Mouse (Mus musculus) lung, adult 2 months (tissue): ENCODE measurements around the gene Rasal2. TPM values are rescaled to one million over a fixed set of nuclear protein-coding genes. Genes with fewer than 3 reads are reported as not detected.
"Not testable (repeated sequence)": the region's sequence is repeated elsewhere in the genome, so short reads cannot be mapped to it uniquely, and the experiment has no call there.

ENCODE experiments used
- DNase-seq: peaks from one replicate; pipeline ENCODE4 v3.0.0; 2022
- H3K4me1 ChIP-seq: fragments of 200-500 bp; 2 replicates; pipeline ENCODE4 v1.6.1; 2011; ENCODE audit warnings: low read length; ENCODE audit not compliant: control insufficient read depth, insufficient read depth
- H3K4me3 ChIP-seq: fragments of 200-500 bp; replicated peaks from 2 replicates; pipeline ENCODE3; 2011; ENCODE audit warnings: low read depth, mild to moderate bottlenecking, control low read depth, low read length; ENCODE audit errors: extremely low read depth
- CTCF ChIP-seq: fragments of 200-500 bp; IDR thresholded peaks from 2 replicates; pipeline ENCODE4 v1.5.1; 2011; ENCODE audit warnings: mild to moderate bottlenecking, low read length, control low read depth; ENCODE audit not compliant: insufficient read depth
- POLR2A ChIP-seq: fragments of 200-500 bp; IDR thresholded peaks from 2 replicates; pipeline ENCODE4 v1.6.1; 2011; ENCODE audit warnings: low read depth, mild to moderate bottlenecking, control low read depth, low read length, borderline replicate concordance; ENCODE audit errors: extremely low read depth
- WGBS: fragments of 180-500 bp; shearing (Covaris S2); methylation state at CpG from one replicate; pipeline ENCODE4 v1.1.7; 2018; 5-methylcytosine and 5-hydroxymethylcytosine counted together
- polyA plus RNA-seq: library from polyadenylated mRNA; depleted of rRNA; stranded (reverse); fragments of >200 nt; gene quantifications from 2 replicates; pipeline ENCODE4 v1.2.3, GENCODE M21; 2012

Gene Rasal2
- polyA plus RNA-seq, 1 experiment, result 10.4 TPM

GRCm38 (mm10) chr1:157255776-157256175 is 156.6 kb downstream of the Rasal2 start:
- 88% methylated on average over 1 of the region's 1 CpGs for WGBS
- Histone ChIP-seq H3K4me3 (no peak overlapping the region), H3K4me1 (no peaks in the 10 kb centered on the region)
- no peak for DNase-seq
- TF ChIP-seq POLR2A (no peak), CTCF (no peak)

GRCm38 (mm10) chr1:157253600-157254490 is 158.6 kb downstream of the Rasal2 start:
- TF ChIP-seq CTCF (no peak), POLR2A (no peak)
- H3K4me3 ChIP-seq, result no peak overlapping the region
- WGBS, result 59% methylated on average over 9 of the region's 9 CpGs
- no peak for DNase-seq
- H3K4me1 ChIP-seq, result no peaks in the 10 kb centered on the region

GRCm38 (mm10) chr1:157248112-157248511 is 164.3 kb downstream of the Rasal2 start:
- TF ChIP-seq CTCF (no peak), POLR2A (no peak)
- Histone ChIP-seq H3K4me1 (peaks cover 3% of the 10 kb centered on the region; the same call in 1 of the 2 replicates), H3K4me3 (no peak overlapping the region)
- WGBS, result 43% methylated on average over 3 of the region's 3 CpGs
- no peak for DNase-seq

GRCm38 (mm10) chr1:157247341-157247740 is 165.1 kb downstream of the Rasal2 start:
- 74% methylated on average over 3 of the region's 3 CpGs for WGBS
- Histone ChIP-seq H3K4me3 (no peak overlapping the region), H3K4me1 (peaks cover 3% of the 10 kb centered on the region; the same call in 1 of the 2 replicates)
- no peak for DNase-seq
- TF ChIP-seq CTCF (no peak), POLR2A (no peak)

- H3K4me1 ChIP-seq, result peaks cover 3% of the 10 kb centered on the region; the same call in 1 of the 2 replicates
- TF ChIP-seq CTCF, result no peak
- no peak for TF ChIP-seq POLR2A
- no peak for DNase-seq
- H3K4me3 ChIP-seq, result no peak overlapping the region
- WGBS, result 75% methylated on average over 1 of the region's 1 CpGs
Measured at GRCm38 (mm10) chr1:157246779-157247178, 165.6 kb downstream of the Rasal2 start.

- TF ChIP-seq CTCF, result no peak
- no peak for TF ChIP-seq POLR2A
- DNase-seq, result no peak
- Histone ChIP-seq H3K4me1 (peaks cover 3% of the 10 kb centered on the region; the same call in 1 of the 2 replicates), H3K4me3 (no peak overlapping the region)
- 58% methylated on average over 5 of the region's 5 CpGs for WGBS
Measured at GRCm38 (mm10) chr1:157244453-157244790, 168.0 kb downstream of the Rasal2 start.

GRCm38 (mm10) chr1:157243576-157244452 is 168.6 kb downstream of the Rasal2 start:
- H3K4me3 ChIP-seq, result no peak overlapping the region
- WGBS, result 50% methylated on average over 7 of the region's 7 CpGs
- no peak for DNase-seq

GRCm38 (mm10) chr1:157239687-157240086 is 172.7 kb downstream of the Rasal2 start:
- TF ChIP-seq CTCF (no peak), POLR2A (no peak)
- 100% methylated on average over 1 of the region's 1 CpGs for WGBS
- no peak for DNase-seq
- H3K4me1 ChIP-seq, result peaks cover 3% of the 10 kb centered on the region; the same call in 1 of the 2 replicates
- no peak overlapping the region for H3K4me3 ChIP-seq

More at GRCm38 (mm10) chr1:157243576-157244452, 168.6 kb downstream of the Rasal2 start:
- H3K4me1 ChIP-seq, result peaks cover 3% of the 10 kb centered on the region; the same call in 1 of the 2 replicates
- TF ChIP-seq CTCF, result no peak
- TF ChIP-seq POLR2A, result no peak

- 94% methylated on average over 4 of the region's 4 CpGs for WGBS
- DNase-seq, H3K4me1 ChIP-seq, H3K4me3 ChIP-seq: not testable (repeated sequence)
Measured at GRCm38 (mm10) chr1:157236650-157237344, 175.6 kb downstream of the Rasal2 start.
